Mouse (Mus musculus): ENCODE results near the gene Eif2b5. TPM values are rescaled to one million over a fixed set of nuclear protein-coding genes. Genes with fewer than 3 reads are reported as not detected.
"Not testable (repeated sequence)": the region's sequence is repeated elsewhere in the genome, so short reads cannot be mapped to it uniquely, and the experiment has no call there.

Eif2b5 gene
- 10 to 100 TPM; 46.3 to 51.8 TPM for total RNA-seq (2021)
- long read RNA-seq, experiment 1, transcript Eif2b5-201 (16 exons, 2,554 nt) = major isoform, 131 of 152 reads
- long read RNA-seq, experiment 1, partial matches to known transcripts = 8 of 152 reads
- long read RNA-seq, experiment 1, other reads (novel, unspliced or antisense) = 13 of 152 reads
- long read RNA-seq, experiment 2, transcript Eif2b5-201 (16 exons, 2,554 nt) = major isoform, 192 of 221 reads
- long read RNA-seq, experiment 2, partial matches to known transcripts = 9 of 221 reads
- long read RNA-seq, experiment 2, other reads (novel, unspliced or antisense) = 20 of 221 reads

GRCm38 (mm10) chr16:20498677-20499475 is at the start of gene Eif2b5:
TSS of gene Eif2b5 (plus strand) at chr16:20498817.
- peak; percentile 71 to 89 for DNase-seq (ENCODE audit: low spot score in 2 of 2)

- DNase-seq (ENCODE audit: low spot score in 2 of 2) = no peak
These were observed 46.8 kb upstream of the Eif2b5 start for GRCm38 (mm10) chr16:20451774-20452173.

DNA sequence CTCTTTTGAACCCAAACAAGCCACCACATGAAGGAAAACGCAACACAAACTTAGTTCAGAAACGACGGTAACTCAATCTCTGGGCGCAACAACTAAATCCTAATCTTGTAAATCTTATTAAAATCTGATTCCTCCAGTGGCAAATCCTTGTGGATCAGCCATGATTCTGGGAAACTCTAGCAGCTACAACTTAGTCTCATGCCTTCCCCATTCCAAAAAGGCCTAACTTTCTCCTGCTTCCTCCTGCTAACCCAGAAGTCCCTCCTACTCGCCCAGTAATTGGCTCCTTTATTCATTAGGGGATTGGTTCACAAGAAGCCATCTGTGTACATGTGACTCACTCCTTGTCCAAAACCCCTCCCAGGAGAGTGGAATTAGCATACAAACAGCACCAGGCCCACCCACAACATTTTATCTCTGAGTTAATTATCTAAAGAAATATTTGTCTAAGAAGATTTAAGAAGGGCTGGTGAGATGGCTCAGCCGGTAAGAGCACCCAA is 44.4 kb upstream of the Eif2b5 start:
- DNase-seq (ENCODE audit: low spot score in 2 of 2) = no peak

- no peak for DNase-seq (ENCODE audit: low spot score in 2 of 2)
These were observed 42.5 kb upstream of the Eif2b5 start for GRCm38 (mm10) chr16:20456106-20456505.

DNA sequence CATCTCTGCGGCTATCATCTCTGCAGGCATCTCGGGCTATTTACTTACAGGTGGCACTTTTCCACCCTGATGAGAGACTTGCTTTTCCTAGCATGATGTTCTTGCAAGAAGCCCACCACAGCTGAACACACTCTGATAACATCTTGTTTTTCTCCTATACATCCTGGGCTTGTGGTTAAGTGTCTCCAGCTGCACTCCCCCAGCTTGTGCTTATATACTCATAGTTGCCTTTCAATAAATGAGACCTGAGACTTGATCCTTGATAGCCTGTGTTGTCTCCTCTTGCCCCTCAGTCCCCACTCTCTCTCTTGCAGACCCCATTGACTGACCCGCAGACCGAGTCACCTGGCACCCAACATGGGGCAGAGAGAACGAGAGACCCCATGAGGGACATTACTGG is 39.9 kb upstream of the Eif2b5 start:
- DNase-seq (ENCODE audit: low spot score in 2 of 2) = not testable (repeated sequence)

- no peak for DNase-seq (ENCODE audit: low spot score in 2 of 2)
These were observed 33.9 kb upstream of the Eif2b5 start for GRCm38 (mm10) chr16:20464725-20465124.

DNA sequence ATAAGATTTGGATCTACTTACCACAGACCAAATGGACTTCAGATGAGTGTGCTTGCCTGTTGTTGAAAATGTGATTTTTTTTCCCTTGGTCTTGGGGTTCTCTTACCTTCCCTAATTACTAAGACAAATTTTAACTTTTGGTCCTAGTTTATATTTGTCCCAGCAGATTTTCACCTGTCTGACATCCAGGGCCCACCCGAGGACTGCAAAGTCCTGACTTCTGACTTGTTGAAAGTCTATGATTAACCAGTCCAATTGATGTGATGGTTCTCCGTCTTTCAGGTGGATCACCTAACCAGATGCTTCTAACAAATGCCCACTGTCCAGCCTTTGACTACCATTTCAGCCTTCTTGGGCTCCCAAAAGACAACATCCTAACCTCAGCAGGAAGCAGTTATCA is 27.6 kb upstream of the Eif2b5 start:
- no peak for DNase-seq (ENCODE audit: low spot score in 2 of 2)

GRCm38 (mm10) chr16:20471686-20472085 is 26.9 kb upstream of the Eif2b5 start:
- DNase-seq (ENCODE audit: low spot score in 2 of 2) = no peak

DNA sequence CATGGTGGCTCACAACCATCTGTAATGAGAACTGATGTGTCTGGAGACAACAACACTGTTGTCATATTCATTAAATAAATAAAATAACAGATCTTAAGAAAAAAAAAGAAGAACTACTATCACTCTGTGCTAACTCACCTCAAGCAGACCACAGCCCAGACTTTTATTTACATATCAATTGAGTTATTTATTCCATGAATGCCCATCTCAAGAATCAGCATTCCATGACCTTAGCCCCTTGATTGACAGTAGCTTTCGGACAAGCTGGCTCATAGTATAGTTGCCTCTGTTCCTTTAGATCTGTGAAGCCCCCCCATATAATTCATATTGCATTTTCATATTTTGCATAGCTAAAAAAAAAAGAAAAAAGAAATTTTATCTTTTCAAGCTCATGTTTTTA is 24.9 kb upstream of the Eif2b5 start:
- no peak for DNase-seq (ENCODE audit: low spot score in 2 of 2)

DNA sequence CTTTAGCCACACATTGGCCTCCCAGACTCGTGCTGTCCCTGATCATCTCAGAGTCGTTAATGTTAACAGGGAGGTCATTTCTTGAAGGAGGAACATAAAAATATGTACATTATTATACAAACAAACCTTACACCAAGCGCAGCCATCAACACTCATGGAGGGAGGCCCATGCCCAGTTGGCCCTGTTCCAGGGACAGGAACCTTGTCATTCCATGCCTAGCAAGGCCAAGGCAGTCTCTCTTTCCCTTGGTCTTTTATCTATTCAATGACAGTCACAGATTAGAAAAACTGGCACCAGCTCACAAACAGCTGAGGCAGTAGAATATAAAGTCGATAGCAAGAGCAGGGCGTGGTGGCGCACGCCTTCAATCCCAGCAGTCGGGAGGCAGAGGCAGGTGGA is 24.4 kb upstream of the Eif2b5 start:
- DNase-seq (ENCODE audit: low spot score in 2 of 2) = no peak

GRCm38 (mm10) chr16:20474786-20475185 is 23.8 kb upstream of the Eif2b5 start:
- DNase-seq (ENCODE audit: low spot score in 2 of 2) = no peak

- DNase-seq (ENCODE audit: low spot score in 2 of 2) = no peak
These were observed 23.3 kb upstream of the Eif2b5 start for GRCm38 (mm10) chr16:20475335-20475734.

DNA sequence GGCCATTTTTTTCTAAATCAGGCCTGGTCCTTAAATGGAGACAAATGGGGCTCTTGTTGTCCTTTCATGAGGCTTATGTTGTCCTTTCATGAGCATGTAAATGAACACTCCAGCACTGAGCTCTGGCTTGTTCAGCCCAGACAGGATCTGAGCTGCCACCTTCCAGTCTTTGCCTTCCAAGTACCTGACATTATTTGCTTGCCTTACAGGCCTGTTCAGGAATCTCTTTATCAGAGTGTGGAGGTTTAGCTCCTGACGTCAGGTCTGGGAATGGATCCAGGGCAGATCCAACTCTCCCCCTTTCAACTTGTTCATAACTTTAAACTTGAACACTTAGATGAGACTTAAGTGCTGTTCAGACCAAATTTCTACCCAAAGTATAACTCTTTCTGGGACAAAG is 21.8 kb upstream of the Eif2b5 start:
- DNase-seq (ENCODE audit: low spot score in 2 of 2) = no peak

DNA sequence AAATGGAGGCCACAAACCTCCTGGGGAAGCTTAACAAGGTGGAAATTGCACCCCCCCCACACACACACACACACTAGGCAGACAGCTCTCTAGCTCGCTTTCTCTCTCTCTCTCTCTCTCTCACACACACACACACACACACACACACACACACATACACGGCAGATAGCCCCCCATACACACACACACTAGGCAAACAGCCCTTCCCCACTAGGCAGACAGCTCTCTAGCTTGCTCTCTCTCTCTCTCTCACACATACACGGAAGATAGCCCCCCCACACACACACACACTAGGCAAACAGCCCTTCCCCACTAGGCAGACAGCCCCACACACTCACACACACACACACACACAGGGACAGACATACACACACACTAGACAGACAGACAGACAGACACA is 21.3 kb upstream of the Eif2b5 start:
- DNase-seq (ENCODE audit: low spot score in 2 of 2) = no peak

- no peak for DNase-seq (ENCODE audit: low spot score in 2 of 2)
These were observed 20.1 kb upstream of the Eif2b5 start for GRCm38 (mm10) chr16:20478504-20478903.

DNA sequence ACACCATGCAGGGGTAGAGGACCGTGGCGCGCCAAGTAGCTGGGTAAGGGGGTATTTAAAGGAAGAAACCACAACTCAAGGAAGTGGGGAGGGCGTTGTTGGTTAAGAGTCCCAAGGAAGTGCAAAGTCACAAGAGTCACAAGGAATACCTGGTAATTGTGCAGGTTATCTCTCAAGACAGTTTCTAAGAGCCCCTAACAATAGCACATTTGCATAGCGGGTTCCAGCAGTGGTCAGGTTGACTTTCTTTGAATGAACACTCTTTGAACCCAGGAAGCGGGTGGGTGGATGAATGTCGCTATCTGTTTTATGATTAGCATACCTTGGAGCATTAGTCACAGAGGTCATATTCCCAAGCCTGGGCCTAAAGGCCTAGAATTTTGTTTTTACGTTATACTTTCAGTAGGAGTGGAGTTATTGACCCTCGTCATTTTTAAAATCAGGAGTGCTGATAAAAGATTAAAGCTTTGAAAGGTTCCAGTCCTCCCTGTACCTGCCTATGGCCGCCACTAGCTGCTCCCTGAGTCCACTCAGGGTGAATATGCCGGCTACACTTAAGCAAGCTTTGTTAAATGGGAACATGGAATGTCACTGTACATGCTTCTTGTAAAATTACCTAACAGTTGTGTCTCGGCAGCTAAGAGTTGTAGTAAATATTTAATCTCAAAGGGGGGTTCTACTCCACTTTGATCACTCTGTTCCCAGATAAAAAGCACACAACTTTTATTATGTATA is 19.4 kb upstream of the Eif2b5 start:
- DNase-seq (ENCODE audit: low spot score in 2 of 2) = not testable (repeated sequence)

DNA sequence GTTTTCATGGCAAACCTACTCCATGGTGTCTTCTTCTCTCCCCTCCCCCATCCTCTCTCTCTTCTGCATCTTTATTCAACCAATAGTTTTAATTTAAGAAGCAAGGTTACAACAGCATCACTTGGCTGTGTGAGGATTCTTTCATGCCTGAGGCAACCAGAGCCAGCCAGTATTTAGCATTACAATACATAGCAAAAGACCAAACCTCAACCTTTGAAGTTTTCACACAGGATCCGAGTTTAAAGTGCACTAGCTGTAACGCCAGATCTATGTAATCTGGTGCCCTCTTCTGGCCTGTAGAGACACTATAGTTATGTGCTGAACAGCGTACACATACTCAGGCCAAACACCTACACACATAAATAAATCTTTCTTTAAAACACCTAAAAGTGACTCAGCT is 18.5 kb upstream of the Eif2b5 start:
- DNase-seq (ENCODE audit: low spot score in 2 of 2) = no peak

- no peak for DNase-seq (ENCODE audit: low spot score in 2 of 2)
These were observed 16.9 kb upstream of the Eif2b5 start for GRCm38 (mm10) chr16:20481746-20482145.

DNA sequence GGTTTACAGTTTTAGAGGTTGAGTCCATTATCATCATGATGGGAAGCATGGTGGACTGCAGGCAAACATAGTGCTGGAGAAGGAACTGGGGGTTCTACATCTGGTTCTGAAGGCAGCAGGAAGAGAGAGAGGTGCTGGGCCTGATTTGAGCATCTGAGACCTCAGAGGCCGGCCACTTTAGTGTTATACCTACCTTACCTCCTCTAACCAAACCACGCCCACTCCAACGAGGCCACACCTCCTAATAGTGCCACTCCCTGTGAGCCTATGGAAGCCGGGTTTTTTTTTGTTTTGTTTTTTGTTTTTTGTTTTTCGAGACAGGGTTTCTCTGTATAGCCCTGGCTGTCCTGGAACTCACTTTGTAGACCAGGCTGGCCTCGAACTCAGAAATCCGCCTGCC is 14.9 kb upstream of the Eif2b5 start:
- DNase-seq (ENCODE audit: low spot score in 2 of 2) = not testable (repeated sequence)

DNA sequence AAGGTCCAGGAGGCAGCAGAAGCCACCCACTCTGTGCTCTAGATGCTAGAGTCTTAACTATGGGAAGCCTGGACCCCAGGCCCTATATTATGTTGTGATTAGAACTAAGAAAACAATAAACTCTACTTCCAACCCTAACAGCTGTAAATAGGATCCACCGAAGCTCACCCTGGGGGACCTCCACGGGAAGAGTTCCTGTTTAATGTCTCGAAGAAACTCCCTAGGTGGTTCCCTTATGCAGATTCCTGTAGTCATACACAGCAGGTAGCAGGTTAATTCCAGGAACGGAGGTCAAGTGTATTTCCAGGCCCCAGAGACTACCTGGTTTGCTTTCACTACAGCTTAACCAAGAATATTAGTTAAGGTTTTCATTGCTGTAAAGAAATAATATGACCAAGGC is 13.6 kb upstream of the Eif2b5 start:
- no peak for DNase-seq (ENCODE audit: low spot score in 2 of 2)

GRCm38 (mm10) chr16:20486048-20486447 is 12.6 kb upstream of the Eif2b5 start:
- DNase-seq (ENCODE audit: low spot score in 2 of 2) = no peak

GRCm38 (mm10) chr16:20488151-20488550 is 10.5 kb upstream of the Eif2b5 start:
- DNase-seq (ENCODE audit: low spot score in 2 of 2) = no peak

Data from gastrocnemius, postnatal 4 days (tissue).